Mouse (Mus musculus): ENCODE measurements around the gene Hacd2.
A peak's percentile ranks its signal among the peaks of the same experiment; 100 is the strongest.

Gene Hacd2

GRCm38 (mm10) chr16:35051066-35051465 is 28.8 kb downstream of the Hacd2 start:
- ATAC-seq (ENCODE audit: insufficient number of reproducible peaks, low FRiP score, low TSS enrichment), result peak; percentile 82

GRCm38 (mm10) chr16:35052191-35052590 is 30.0 kb downstream of the Hacd2 start:
- no peak for ATAC-seq (ENCODE audit: insufficient number of reproducible peaks, low FRiP score, low TSS enrichment)

- ATAC-seq (ENCODE audit: insufficient number of reproducible peaks, low FRiP score, low TSS enrichment), result no peak
Measured at GRCm38 (mm10) chr16:35054432-35055193, 32.4 kb downstream of the Hacd2 start.

GRCm38 (mm10) chr16:35055194-35055506 is 32.9 kb downstream of the Hacd2 start:
- ATAC-seq (ENCODE audit: insufficient number of reproducible peaks, low FRiP score, low TSS enrichment), result no peak

- ATAC-seq (ENCODE audit: insufficient number of reproducible peaks, low FRiP score, low TSS enrichment), result no peak
Measured at GRCm38 (mm10) chr16:35055861-35056260, 33.6 kb downstream of the Hacd2 start.

- no peak for ATAC-seq (ENCODE audit: insufficient number of reproducible peaks, low FRiP score, low TSS enrichment)
Measured at GRCm38 (mm10) chr16:35056306-35056705, 34.1 kb downstream of the Hacd2 start.

GRCm38 (mm10) chr16:35056786-35057185 is 34.6 kb downstream of the Hacd2 start:
- ATAC-seq (ENCODE audit: insufficient number of reproducible peaks, low FRiP score, low TSS enrichment), result no peak

- no peak for ATAC-seq (ENCODE audit: insufficient number of reproducible peaks, low FRiP score, low TSS enrichment)
Measured at GRCm38 (mm10) chr16:35061017-35061416, 38.8 kb downstream of the Hacd2 start.

GRCm38 (mm10) chr16:35065724-35066123 is 43.5 kb downstream of the Hacd2 start:
- ATAC-seq (ENCODE audit: insufficient number of reproducible peaks, low FRiP score, low TSS enrichment), result no peak

- no peak for ATAC-seq (ENCODE audit: insufficient number of reproducible peaks, low FRiP score, low TSS enrichment)
Measured at GRCm38 (mm10) chr16:35067095-35067494, 44.9 kb downstream of the Hacd2 start.

GRCm38 (mm10) chr16:35067631-35068030 is 45.4 kb downstream of the Hacd2 start:
- no peak for ATAC-seq (ENCODE audit: insufficient number of reproducible peaks, low FRiP score, low TSS enrichment)

GRCm38 (mm10) chr16:35068886-35069285 is 46.7 kb downstream of the Hacd2 start:
- no peak for ATAC-seq (ENCODE audit: insufficient number of reproducible peaks, low FRiP score, low TSS enrichment)

GRCm38 (mm10) chr16:35074436-35074835 is 52.2 kb downstream of the Hacd2 start:
- no peak for ATAC-seq (ENCODE audit: insufficient number of reproducible peaks, low FRiP score, low TSS enrichment)

GRCm38 (mm10) chr16:35075643-35076042 is 53.4 kb downstream of the Hacd2 start:
- no peak for ATAC-seq (ENCODE audit: insufficient number of reproducible peaks, low FRiP score, low TSS enrichment)

GRCm38 (mm10) chr16:35093500-35093899 is 71.3 kb downstream of the Hacd2 start:
- ATAC-seq (ENCODE audit: insufficient number of reproducible peaks, low FRiP score, low TSS enrichment), result no peak

GRCm38 (mm10) chr16:35097870-35098530 is 75.8 kb downstream of the Hacd2 start:
- no peak for ATAC-seq (ENCODE audit: insufficient number of reproducible peaks, low FRiP score, low TSS enrichment)

GRCm38 (mm10) chr16:35101751-35102420 is 79.7 kb downstream of the Hacd2 start:
- ATAC-seq (ENCODE audit: insufficient number of reproducible peaks, low FRiP score, low TSS enrichment), result no peak

GRCm38 (mm10) chr16:35102866-35103620 is 80.8 kb downstream of the Hacd2 start:
- ATAC-seq (ENCODE audit: insufficient number of reproducible peaks, low FRiP score, low TSS enrichment), result no peak

- no peak for ATAC-seq (ENCODE audit: insufficient number of reproducible peaks, low FRiP score, low TSS enrichment)
Measured at GRCm38 (mm10) chr16:35107985-35108384, 85.8 kb downstream of the Hacd2 start.

GRCm38 (mm10) chr16:35109156-35109555 is 86.9 kb downstream of the Hacd2 start:
- no peak for ATAC-seq (ENCODE audit: insufficient number of reproducible peaks, low FRiP score, low TSS enrichment)
